Mouse (Mus musculus): ENCODE results near the gene Hdac6. TPM values are rescaled to one million over a fixed set of nuclear protein-coding genes. Genes with fewer than 3 reads are reported as not detected.
"Not testable (repeated sequence)": the region's sequence is repeated elsewhere in the genome, so short reads cannot be mapped to it uniquely, and the experiment has no call there.

Gene Hdac6
- polyA plus RNA-seq, 1 experiment from 2014 or later, result 65.1 TPM

DNA sequence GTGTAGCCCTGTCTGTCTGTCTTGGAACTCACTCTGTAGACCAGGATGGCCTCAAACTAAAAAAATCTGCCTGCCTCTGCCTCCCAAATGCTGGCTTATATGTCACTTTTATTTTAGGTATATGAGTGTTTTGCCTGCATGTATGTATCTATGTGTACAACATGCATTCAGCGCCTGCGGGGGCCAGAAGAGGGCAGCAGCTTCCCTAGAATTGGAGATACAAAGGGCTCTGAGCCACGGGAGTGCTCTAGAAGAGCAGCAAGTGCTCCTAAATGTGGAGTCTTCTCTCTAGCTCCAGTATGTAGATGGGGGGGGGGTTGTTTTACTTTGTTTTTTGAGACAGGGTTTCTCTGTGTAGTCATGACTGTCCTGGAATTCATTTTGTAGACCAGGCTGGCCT lies 32.0 kb downstream of the Hdac6 start:
- H3K27me3 ChIP-seq; ATAC-seq (ENCODE audit: low FRiP score); H3K9ac ChIP-seq; H3K4me3 ChIP-seq; H3K4me1 ChIP-seq (replicated peaks); H3K9me3 ChIP-seq; H3K4me2 ChIP-seq; H3K36me3 ChIP-seq; H3K27ac ChIP-seq: not testable (repeated sequence)
- WGBS, result 27% methylated on average over 3 of the region's 3 CpGs

GRCm38 (mm10) chrX:7910473-7910872 lies 37.2 kb downstream of the Hdac6 start:
- WGBS, result 54% methylated on average over 6 of the region's 6 CpGs
- Histone ChIP-seq H3K27ac (no peak overlapping the region), H3K36me3 (peaks cover 15% of the 10 kb centered on the region), H3K9ac (no peak overlapping the region), H3K9me3 (no peaks in the 10 kb centered on the region), H3K4me1 (replicated peaks) (no peaks in the 10 kb centered on the region; the same call in 1 of the 2 replicates), H3K4me2 (no peak overlapping the region), H3K27me3 (no peaks in the 10 kb centered on the region), H3K4me3 (no peak overlapping the region)
- no peak for ATAC-seq (ENCODE audit: low FRiP score)

DNA sequence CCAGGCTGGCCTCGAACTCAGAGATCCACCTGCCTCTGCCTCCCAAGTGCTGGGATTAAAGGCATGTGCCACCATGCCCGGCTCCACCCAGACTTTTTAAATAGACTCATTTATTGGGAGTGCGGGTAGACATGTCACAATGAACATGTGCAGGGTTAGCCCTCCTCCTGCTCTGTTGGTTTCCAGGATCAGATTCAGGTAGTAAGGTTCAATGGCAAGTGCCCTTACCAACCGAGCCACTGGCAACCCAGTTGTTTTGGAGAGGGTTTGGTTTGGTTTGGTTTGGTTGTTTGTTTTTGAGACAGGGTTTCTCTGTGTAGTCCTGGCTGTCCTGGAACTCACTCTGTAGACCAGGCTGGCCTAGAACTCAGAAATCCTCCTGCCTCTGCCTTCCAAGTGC lies 38.4 kb downstream of the Hdac6 start, which contains the start of gene Gm10490:
TSS of gene Gm10490 (plus strand) at position 301 of the 400 bp plus-strand sequence.
- H3K27ac ChIP-seq; ATAC-seq (ENCODE audit: low FRiP score); H3K9me3 ChIP-seq; H3K4me2 ChIP-seq; H3K27me3 ChIP-seq; H3K9ac ChIP-seq; H3K4me3 ChIP-seq; H3K4me1 ChIP-seq (replicated peaks): not testable (repeated sequence)
- H3K36me3 ChIP-seq, result peaks cover 15% of the 10 kb centered on the region
- WGBS, result 87% methylated on average over 4 of the region's 4 CpGs

GRCm38 (mm10) chrX:7907735-7908134 lies 40.0 kb downstream of the Hdac6 start, which contains the start of gene Gm10491:
Gene Gm10491, minus strand, starts transcription at chrX:7907835.
- Histone ChIP-seq H3K4me3 (no peak within 1 kb of the TSS), H3K4me1 (replicated peaks) (no peaks in the 10 kb centered on the region; the same call in 1 of the 2 replicates), H3K27ac (no peak within 1 kb of the TSS), H3K4me2 (no peak within 1 kb of the TSS), H3K27me3 (no peaks in the 10 kb centered on the region), H3K9ac (no peak within 1 kb of the TSS), H3K36me3 (peaks cover 15% of the 10 kb centered on the region), H3K9me3 (no peaks in the 10 kb centered on the region)
- 88% methylated on average over 5 of the region's 5 CpGs for WGBS
- no peak for ATAC-seq (ENCODE audit: low FRiP score)

- Histone ChIP-seq H3K9me3 (no peaks in the 10 kb centered on the region; the same call in 1 of the 2 replicates), H3K27me3 (no peaks in the 10 kb centered on the region), H3K4me3 (no peak overlapping the region), H3K4me2 (no peak overlapping the region), H3K4me1 (replicated peaks) (no peaks in the 10 kb centered on the region; the same call in 1 of the 2 replicates), H3K36me3 (peaks cover 15% of the 10 kb centered on the region), H3K27ac (no peak overlapping the region), H3K9ac (no peak overlapping the region)
- ATAC-seq (ENCODE audit: low FRiP score), result no peak
- 89% methylated on average over 5 of the region's 5 CpGs for WGBS
Observed at GRCm38 (mm10) chrX:7904441-7904840, 43.2 kb downstream of the Hdac6 start.

- Histone ChIP-seq H3K9ac (peak within 1 kb of the TSS; percentile 73), H3K36me3 (peaks cover 13% of the 10 kb centered on the region), H3K27me3 (no peaks in the 10 kb centered on the region), H3K4me1 (replicated peaks) (peaks cover 10% of the 10 kb centered on the region), H3K4me3 (peak within 1 kb of the TSS; percentile 51), H3K4me2 (peak within 1 kb of the TSS; percentile 59), H3K9me3 (no peaks in the 10 kb centered on the region; the same call in 1 of the 2 replicates), H3K27ac (peak within 1 kb of the TSS; percentile 90)
- WGBS, result 14% methylated on average over 56 of the region's 62 CpGs
- ATAC-seq (ENCODE audit: low FRiP score), result peak; percentile 99
Observed at GRCm38 (mm10) chrX:7898880-7899874, 48.5 kb downstream of the Hdac6 start, which contains the start of the genes Pqbp1 and Timm17b. Gene Pqbp1, minus strand, starts transcription at chrX:7899269. Gene Timm17b, plus strand, starts transcription at chrX:7899357.

- H3K36me3 ChIP-seq, result peaks cover 21% of the 10 kb centered on the region
- H3K9me3 ChIP-seq, result no peaks in the 10 kb centered on the region; the same call in 1 of the 2 replicates
- 29% methylated on average over 13 of the region's 13 CpGs for WGBS
- H3K4me2 ChIP-seq, result peak overlapping the region; percentile 59
- peak overlapping the region; percentile 51 for H3K4me3 ChIP-seq
- peaks cover 10% of the 10 kb centered on the region for H3K4me1 ChIP-seq (replicated peaks)
- ATAC-seq (ENCODE audit: low FRiP score), result no peak
- H3K27me3 ChIP-seq, result no peaks in the 10 kb centered on the region
- peak overlapping the region; percentile 90 for H3K27ac ChIP-seq
- H3K9ac ChIP-seq, result peak overlapping the region; percentile 69
Observed at GRCm38 (mm10) chrX:7898211-7898610, 49.5 kb downstream of the Hdac6 start.

GRCm38 (mm10) chrX:7883841-7884567 lies 63.7 kb downstream of the Hdac6 start, which contains the start of gene Slc35a2:
Gene Slc35a2, plus strand, starts transcription at chrX:7884028.
- peak within 1 kb of the TSS; percentile 70 for H3K9ac ChIP-seq
- 18% methylated on average over 49 of the region's 49 CpGs for WGBS
- ATAC-seq (ENCODE audit: low FRiP score), result peak; percentile 90
- peak within 1 kb of the TSS; percentile 89 for H3K27ac ChIP-seq
- peak within 1 kb of the TSS; percentile 65 for H3K4me2 ChIP-seq
- no peaks in the 10 kb centered on the region for H3K36me3 ChIP-seq
- no peaks in the 10 kb centered on the region for H3K27me3 ChIP-seq
- H3K4me1 ChIP-seq (replicated peaks), result peaks cover 13% of the 10 kb centered on the region
- no peaks in the 10 kb centered on the region for H3K9me3 ChIP-seq
- peak within 1 kb of the TSS; percentile 55 for H3K4me3 ChIP-seq

Other genes with a start within 250 kb of the Hdac6 start
- gene Wdr45, start 233.6 kb downstream of the Hdac6 start, polyA plus RNA-seq (2015; fragmentation: Nextera tagmentation; extraction: Ambion mirVana), result 32.2 and 32.4 TPM in 2 replicates
- gene Gm45208, start 225.6 kb downstream of the Hdac6 start, polyA plus RNA-seq (2015; fragmentation: Nextera tagmentation; extraction: Ambion mirVana), result 0.60 TPM in 1 of 2 replicates, not detected in the other
- 113 TPM in 2 replicates for gene Praf2, start 219.4 kb downstream of the Hdac6 start, polyA plus RNA-seq (2015; fragmentation: Nextera tagmentation; extraction: Ambion mirVana)
- 53.9 and 55.5 TPM in 2 replicates for gene Ccdc120, start 197.0 kb downstream of the Hdac6 start, polyA plus RNA-seq (2015; fragmentation: Nextera tagmentation; extraction: Ambion mirVana)
- gene Tfe3, start 185.3 kb downstream of the Hdac6 start, polyA plus RNA-seq (2015; fragmentation: Nextera tagmentation; extraction: Ambion mirVana), result 24.8 and 25.5 TPM in 2 replicates
- gene Gripap1, start 158.1 kb downstream of the Hdac6 start, polyA plus RNA-seq (2015; fragmentation: Nextera tagmentation; extraction: Ambion mirVana), result 73.9 and 77.7 TPM in 2 replicates
- 2.5 and 3.0 TPM in 2 replicates for gene Kcnd1, start 125.6 kb downstream of the Hdac6 start, polyA plus RNA-seq (2015; fragmentation: Nextera tagmentation; extraction: Ambion mirVana)
- gene Otud5, start 106.5 kb downstream of the Hdac6 start, polyA plus RNA-seq (2015; fragmentation: Nextera tagmentation; extraction: Ambion mirVana), result 44.2 and 48.3 TPM in 2 replicates
- gene Pim2, start 69.6 kb downstream of the Hdac6 start, polyA plus RNA-seq (2015; fragmentation: Nextera tagmentation; extraction: Ambion mirVana), result 16.0 and 18.7 TPM in 2 replicates
- gene Slc35a2, start 63.9 kb downstream of the Hdac6 start, polyA plus RNA-seq (2015; fragmentation: Nextera tagmentation; extraction: Ambion mirVana), result 40.9 and 42.3 TPM in 2 replicates
- gene Pqbp1, start 48.6 kb downstream of the Hdac6 start, polyA plus RNA-seq (2015; fragmentation: Nextera tagmentation; extraction: Ambion mirVana), result 214 and 222 TPM in 2 replicates
- gene Timm17b, start 48.5 kb downstream of the Hdac6 start, polyA plus RNA-seq (2015; fragmentation: Nextera tagmentation; extraction: Ambion mirVana), result 159 and 162 TPM in 2 replicates
- not detected in 2 replicates for gene Gm10491, start 40.1 kb downstream of the Hdac6 start, polyA plus RNA-seq (2015; fragmentation: Nextera tagmentation; extraction: Ambion mirVana)
- not detected in 2 replicates for gene Gm10490, start 38.3 kb downstream of the Hdac6 start, polyA plus RNA-seq (2015; fragmentation: Nextera tagmentation; extraction: Ambion mirVana)
- 223 and 225 TPM in 2 replicates for gene Pcsk1n, start 28.1 kb downstream of the Hdac6 start, polyA plus RNA-seq (2015; fragmentation: Nextera tagmentation; extraction: Ambion mirVana)
- 0.16 TPM in 1 of 2 replicates, not detected in the other for gene Eras, start 19.3 kb downstream of the Hdac6 start, polyA plus RNA-seq (2015; fragmentation: Nextera tagmentation; extraction: Ambion mirVana)
- gene Gata1, start 30.2 kb upstream of the Hdac6 start, polyA plus RNA-seq (2015; fragmentation: Nextera tagmentation; extraction: Ambion mirVana), result 0.23 and 0.29 TPM in 2 replicates
- gene Glod5, start 70.6 kb upstream of the Hdac6 start, polyA plus RNA-seq (2015; fragmentation: Nextera tagmentation; extraction: Ambion mirVana), result 0.31 and 0.53 TPM in 2 replicates
- gene Suv39h1, start 126.9 kb upstream of the Hdac6 start, polyA plus RNA-seq (2015; fragmentation: Nextera tagmentation; extraction: Ambion mirVana), result 39.9 and 40.8 TPM in 2 replicates
- gene Was, start 142.6 kb upstream of the Hdac6 start, polyA plus RNA-seq (2015; fragmentation: Nextera tagmentation; extraction: Ambion mirVana), result 0.12 and 0.18 TPM in 2 replicates
- gene Wdr13, start 185.0 kb upstream of the Hdac6 start, polyA plus RNA-seq (2015; fragmentation: Nextera tagmentation; extraction: Ambion mirVana), result 58.5 and 60.9 TPM in 2 replicates
- gene Rbm3, start 198.0 kb upstream of the Hdac6 start, polyA plus RNA-seq (2015; fragmentation: Nextera tagmentation; extraction: Ambion mirVana), result 336 and 358 TPM in 2 replicates
- gene Tbc1d25, start 228.3 kb upstream of the Hdac6 start, polyA plus RNA-seq (2015; fragmentation: Nextera tagmentation; extraction: Ambion mirVana), result 19.8 and 21.0 TPM in 2 replicates
- gene Ebp, start 245.6 kb upstream of the Hdac6 start, polyA plus RNA-seq (2015; fragmentation: Nextera tagmentation; extraction: Ambion mirVana), result 26.4 and 29.5 TPM in 2 replicates